Mouse (Mus musculus): Measurements from ENCODE around the gene Pop7. TPM values are rescaled to one million over a fixed set of nuclear protein-coding genes. Genes with fewer than 3 reads are reported as not detected.

Gene Pop7
- polyA plus RNA-seq, 1 experiment from 2014 or later: 46.5 TPM

GRCm38 (mm10) chr5:137511706-137512105, 9.4 kb upstream of the Pop7 start:
- Histone ChIP-seq H3K4me3 (peak overlapping the region; percentile 92), H3K4me1 (peaks cover 41% of the 10 kb centered on the region), H3K9me3 (no peaks in the 10 kb centered on the region), H3K36me3 (no peaks in the 10 kb centered on the region), H3K27ac (0 out of 2 replicates have a peak overlapping the region, but pooled peaks have one; percentile 85), H3K9ac (peak overlapping the region; percentile 97; the same call in 1 of the 2 replicates), H3K27me3 (no peaks in the 10 kb centered on the region), H3K4me2 (peak overlapping the region; percentile 77)
- no peak for ATAC-seq (ENCODE audit: insufficient number of reproducible peaks, low FRiP score, low TSS enrichment, low read depth)
- 66% methylated on average over 3 of the region's 3 CpGs for WGBS

GRCm38 (mm10) chr5:137510573-137511390, 8.5 kb upstream of the Pop7 start:
- Histone ChIP-seq H3K27ac (peak overlapping the region; percentile 85), H3K4me1 (peaks cover 41% of the 10 kb centered on the region), H3K9me3 (no peaks in the 10 kb centered on the region), H3K4me3 (peak overlapping the region; percentile 92), H3K4me2 (peak overlapping the region; percentile 77), H3K9ac (peak overlapping the region; percentile 97), H3K27me3 (no peaks in the 10 kb centered on the region), H3K36me3 (no peaks in the 10 kb centered on the region)
- ATAC-seq (ENCODE audit: insufficient number of reproducible peaks, low FRiP score, low TSS enrichment, low read depth): no peak
- under 1% methylated on average over 56 of the region's 83 CpGs for WGBS

- ATAC-seq (ENCODE audit: insufficient number of reproducible peaks, low FRiP score, low TSS enrichment, low read depth): peak; percentile 69
- no peaks in the 10 kb centered on the region for H3K9me3 ChIP-seq
- peak overlapping the region; percentile 85 for H3K27ac ChIP-seq
- peak overlapping the region; percentile 45 for H3K4me2 ChIP-seq
- no peaks in the 10 kb centered on the region for H3K36me3 ChIP-seq
- H3K4me3 ChIP-seq: peak overlapping the region; percentile 92
- peak overlapping the region; percentile 97 for H3K9ac ChIP-seq
- 2% methylated on average over 12 of the region's 52 CpGs for WGBS
- peaks cover 39% of the 10 kb centered on the region for H3K4me1 ChIP-seq
- H3K27me3 ChIP-seq: no peaks in the 10 kb centered on the region
Measured at GRCm38 (mm10) chr5:137510014-137510501, 7.7 kb upstream of the Pop7 start.

- H3K9me3 ChIP-seq: no peaks in the 10 kb centered on the region
- H3K4me3 ChIP-seq: no peak overlapping the region
- no peaks in the 10 kb centered on the region for H3K27me3 ChIP-seq
- H3K9ac ChIP-seq: no peak overlapping the region
- H3K4me2 ChIP-seq: no peak overlapping the region
- peaks cover 17% of the 10 kb centered on the region for H3K4me1 ChIP-seq
- WGBS: 83% methylated on average over 6 of the region's 6 CpGs
- no peak for ATAC-seq (ENCODE audit: insufficient number of reproducible peaks, low FRiP score, low TSS enrichment, low read depth)
- H3K36me3 ChIP-seq: no peaks in the 10 kb centered on the region
- no peak overlapping the region for H3K27ac ChIP-seq
Measured at GRCm38 (mm10) chr5:137504041-137504440, 1.7 kb upstream of the Pop7 start.

- WGBS: under 1% methylated on average over 30 of the region's 30 CpGs
- Histone ChIP-seq H3K4me1 (peaks cover 17% of the 10 kb centered on the region), H3K9ac (peak overlapping the region; percentile 48), H3K36me3 (no peaks in the 10 kb centered on the region), H3K27ac (peak overlapping the region; percentile 99), H3K4me3 (peak overlapping the region; percentile 75), H3K9me3 (no peaks in the 10 kb centered on the region), H3K4me2 (peak overlapping the region; percentile 59), H3K27me3 (no peaks in the 10 kb centered on the region)
- ATAC-seq (ENCODE audit: insufficient number of reproducible peaks, low FRiP score, low TSS enrichment, low read depth): peak; percentile 89
Measured at GRCm38 (mm10) chr5:137502667-137503110, 371 bp upstream of the Pop7 start.

- H3K36me3 ChIP-seq: no peaks in the 10 kb centered on the region
- no peak overlapping the region for H3K9ac ChIP-seq
- no peak overlapping the region for H3K4me2 ChIP-seq
- H3K4me3 ChIP-seq: no peak overlapping the region
- H3K4me1 ChIP-seq: peaks cover 17% of the 10 kb centered on the region
- H3K9me3 ChIP-seq: no peaks in the 10 kb centered on the region
- ATAC-seq (ENCODE audit: insufficient number of reproducible peaks, low FRiP score, low TSS enrichment, low read depth): no peak
- no peaks in the 10 kb centered on the region for H3K27me3 ChIP-seq
- WGBS: 87% methylated on average over 7 of the region's 7 CpGs
- H3K27ac ChIP-seq: no peak overlapping the region
Measured at GRCm38 (mm10) chr5:137500186-137500585, 2.1 kb downstream of the Pop7 start.

- Histone ChIP-seq H3K36me3 (no peaks in the 10 kb centered on the region), H3K4me2 (no peak overlapping the region), H3K27ac (peak overlapping the region; percentile 43), H3K27me3 (no peaks in the 10 kb centered on the region), H3K9ac (no peak overlapping the region), H3K9me3 (no peaks in the 10 kb centered on the region), H3K4me3 (no peak overlapping the region), H3K4me1 (peaks cover 11% of the 10 kb centered on the region)
- WGBS: 65% methylated on average over 13 of the region's 13 CpGs
- no peak; the same call in 1 of the 2 replicates for ATAC-seq (ENCODE audit: insufficient number of reproducible peaks, low FRiP score, low TSS enrichment, low read depth)
Measured at GRCm38 (mm10) chr5:137493831-137494230, 8.5 kb downstream of the Pop7 start.

GRCm38 (mm10) chr5:137491559-137491958, 10.8 kb downstream of the Pop7 start:
- no peak overlapping the region for H3K9ac ChIP-seq
- H3K4me1 ChIP-seq: peaks cover 11% of the 10 kb centered on the region
- no peak overlapping the region for H3K4me2 ChIP-seq
- no peaks in the 10 kb centered on the region for H3K9me3 ChIP-seq
- H3K27me3 ChIP-seq: peaks cover 2% of the 10 kb centered on the region; the same call in 1 of the 2 replicates
- H3K36me3 ChIP-seq: no peaks in the 10 kb centered on the region
- 0 out of 2 replicates have a peak, but pooled peaks have one; percentile 53 for ATAC-seq (ENCODE audit: insufficient number of reproducible peaks, low FRiP score, low TSS enrichment, low read depth)
- 41% methylated on average over 4 of the region's 4 CpGs for WGBS
- H3K4me3 ChIP-seq: no peak overlapping the region
- peak overlapping the region; percentile 70 for H3K27ac ChIP-seq

GRCm38 (mm10) chr5:137487616-137488015, 14.7 kb downstream of the Pop7 start:
- no peak overlapping the region for H3K9ac ChIP-seq
- peaks cover 20% of the 10 kb centered on the region for H3K4me1 ChIP-seq
- no peaks in the 10 kb centered on the region for H3K9me3 ChIP-seq
- H3K27me3 ChIP-seq: peaks cover 19% of the 10 kb centered on the region
- no peak overlapping the region for H3K4me3 ChIP-seq
- H3K27ac ChIP-seq: no peak overlapping the region
- 86% methylated on average over 7 of the region's 7 CpGs for whole genome bisulfite sequencing
- H3K4me2 ChIP-seq: no peak overlapping the region
- no peaks in the 10 kb centered on the region for H3K36me3 ChIP-seq
- no peak for ATAC-seq (ENCODE audit: insufficient number of reproducible peaks, low FRiP score, low TSS enrichment, low read depth)

- Histone ChIP-seq H3K9me3 (no peaks in the 10 kb centered on the region), H3K4me1 (peaks cover 16% of the 10 kb centered on the region), H3K36me3 (no peaks in the 10 kb centered on the region), H3K4me2 (peak overlapping the region; percentile 42), H3K27ac (no peak overlapping the region), H3K9ac (peak overlapping the region; percentile 23; the same call in 1 of the 2 replicates), H3K27me3 (peaks cover 19% of the 10 kb centered on the region), H3K4me3 (peak overlapping the region; percentile 21)
- no peak for ATAC-seq (ENCODE audit: insufficient number of reproducible peaks, low FRiP score, low TSS enrichment, low read depth)
- 3% methylated on average over 17 of the region's 17 CpGs for WGBS
Measured at GRCm38 (mm10) chr5:137485851-137486155, 16.5 kb downstream of the Pop7 start.

GRCm38 (mm10) chr5:137485071-137485850, 17.1 kb downstream of the Pop7 start:
- Histone ChIP-seq H3K4me3 (peak overlapping the region; percentile 21), H3K9me3 (no peaks in the 10 kb centered on the region), H3K4me2 (peak overlapping the region; percentile 42), H3K9ac (peak overlapping the region; percentile 23; the same call in 1 of the 2 replicates), H3K4me1 (peaks cover 16% of the 10 kb centered on the region), H3K27ac (no peak overlapping the region), H3K36me3 (no peaks in the 10 kb centered on the region), H3K27me3 (peaks cover 19% of the 10 kb centered on the region)
- ATAC-seq (ENCODE audit: insufficient number of reproducible peaks, low FRiP score, low TSS enrichment, low read depth): no peak
- WGBS: 9% methylated on average over 30 of the region's 30 CpGs

- no peak for ATAC-seq (ENCODE audit: insufficient number of reproducible peaks, low FRiP score, low TSS enrichment, low read depth)
- Histone ChIP-seq H3K27me3 (peaks cover 19% of the 10 kb centered on the region), H3K9ac (no peak overlapping the region), H3K4me3 (no peak overlapping the region), H3K27ac (no peak overlapping the region), H3K36me3 (no peaks in the 10 kb centered on the region), H3K4me1 (peaks cover 16% of the 10 kb centered on the region), H3K4me2 (no peak overlapping the region), H3K9me3 (no peaks in the 10 kb centered on the region)
- WGBS: 41% methylated on average over 8 of the region's 8 CpGs
Measured at GRCm38 (mm10) chr5:137481897-137482296, 20.4 kb downstream of the Pop7 start.

Data from limb, embryonic 15.5 days (tissue).